Mouse (Mus musculus): ENCODE measurements at regions not wholly inside any gene's neighbourhood (a gene's known extent, or its start where the extent isn't known, plus 50 kb on each side); places are given as distances from the start of the nearest gene placed in this dataset.

GRCm38 (mm10) chr14:55392390-55392789 is 86.2 kb upstream of the Dhrs4 start:
- DNase-seq (ENCODE audit: low spot score in 2 of 2): no peak

- DNase-seq (ENCODE audit: low spot score in 2 of 2): no peak
These were observed 72.4 kb upstream of the Dhrs4 start for GRCm38 (mm10) chr14:55406146-55406545.

All from urinary bladder, postnatal 36 days (tissue).